Mouse (Mus musculus): ENCODE data around the gene Tekt4.

DNA sequence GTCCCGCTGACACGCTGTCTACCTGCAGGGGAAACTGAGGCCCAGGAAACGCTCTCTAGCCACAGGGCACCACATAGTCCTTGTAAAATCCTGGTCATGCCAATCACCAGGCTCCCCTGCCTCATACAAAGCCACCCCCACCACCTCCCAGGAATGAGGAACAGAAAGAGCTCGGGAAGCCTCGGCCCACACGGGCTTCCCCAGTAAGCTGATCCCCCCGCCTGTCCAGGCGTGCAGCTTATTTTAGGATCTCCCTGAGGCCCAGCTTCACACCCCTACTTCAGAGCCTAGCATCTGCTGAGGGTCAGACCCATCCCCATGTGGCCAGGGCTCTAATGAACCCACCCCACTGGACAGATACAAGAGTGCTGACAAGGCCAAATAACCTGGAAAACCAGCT is 23.9 kb upstream of the Tekt4 start:
- no peak for TF ChIP-seq EP300 (optimal IDR thresholded peaks at IDR 0.05)
- TF ChIP-seq CTCF (IDR thresholded peaks at IDR 0.05; ENCODE audit: low read depth): no peak

Data from stomach, postnatal 0 days (tissue).